Mouse (Mus musculus) limb, embryonic 10.5 days (tissue): Measurements from ENCODE around the gene Olfr508. TPM values are rescaled to one million over a fixed set of nuclear protein-coding genes. Genes with fewer than 3 reads are reported as not detected.
"Not testable (repeated sequence)": the region's sequence is repeated elsewhere in the genome, so short reads cannot be mapped to it uniquely, and the experiment has no call there.

ENCODE experiments used
- DNase-seq: peaks from one replicate; pipeline ENCODE4 v3.0.0-alpha.2; 2017; ENCODE audit warnings: low spot score
- H3K27ac ChIP-seq: fragments of 300-500 bp; sonication (generic); 2 replicates; pipeline ENCODE4 v1.5.1; 2016; ENCODE audit warnings: mild to moderate bottlenecking
- H3K27me3 ChIP-seq: fragments of 300-500 bp; sonication (generic); 2 replicates; pipeline ENCODE4 v1.6.1; 2016; ENCODE audit warnings: low read depth, mild to moderate bottlenecking; ENCODE audit not compliant: poor library complexity, severe bottlenecking
- H3K36me3 ChIP-seq: fragments of 300-500 bp; sonication (generic); 2 replicates; pipeline ENCODE4 v1.6.1; 2016; ENCODE audit warnings: mild to moderate bottlenecking, moderate library complexity
- H3K4me1 ChIP-seq: fragments of 300-500 bp; sonication (generic); 2 replicates; pipeline ENCODE4 v1.6.1; 2016
- H3K4me3 ChIP-seq: fragments of 300-500 bp; sonication (generic); 2 replicates; pipeline ENCODE4 v1.5.1; 2016; ENCODE audit warnings: mild to moderate bottlenecking, moderate library complexity
- H3K9me3 ChIP-seq: fragments of 300-500 bp; sonication (generic); replicated peaks from 2 replicates; pipeline ENCODE4 v1.6.1; 2016; ENCODE audit warnings: mild to moderate bottlenecking
- WGBS: fragments of 180-500 bp; shearing (Covaris S2); methylation state at CpG from one replicate; pipeline ENCODE4 v1.1.7; 2016; 5-methylcytosine and 5-hydroxymethylcytosine counted together
- polyA plus RNA-seq: library from polyadenylated mRNA; unstranded; fragments of >200 nt; fragmentation: Nextera tagmentation; extraction: Ambion mirVana; gene quantifications from 2 replicates; pipeline ENCODE4 v1.2.1, GENCODE M21; 2016

Olfr508 gene
- polyA plus RNA-seq, result not detected in 2 replicates

DNA sequence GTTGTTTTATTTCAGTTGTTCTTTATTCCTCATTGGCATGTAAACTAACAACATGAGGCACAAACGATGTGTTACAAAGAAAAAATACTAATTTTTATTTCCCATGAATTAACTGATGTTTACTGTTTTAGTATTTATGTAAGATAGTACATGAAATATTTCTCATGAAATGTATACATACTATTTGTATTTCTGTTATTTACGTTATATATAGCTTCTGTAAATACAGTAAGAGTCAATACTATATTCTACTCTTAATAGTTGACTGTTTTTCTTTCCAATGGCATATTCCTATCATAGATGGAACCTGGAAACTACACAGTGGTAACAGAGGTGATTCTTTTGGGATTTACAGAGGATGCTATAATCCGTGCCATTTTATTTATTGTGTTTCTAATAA is at the start of gene Olfr508:
Olfr508 (plus strand) TSS at position 301 of the 400 bp plus-strand sequence.
- Histone ChIP-seq H3K27me3 (no peaks in the 10 kb centered on the region), H3K4me3 (no peak within 1 kb of the TSS), H3K27ac (no peak within 1 kb of the TSS), H3K9me3 (no peaks in the 10 kb centered on the region), H3K4me1 (no peaks in the 10 kb centered on the region), H3K36me3 (no peaks in the 10 kb centered on the region)
- DNase-seq, result no peak
- 85% methylated on average over 3 of the region's 3 CpGs for WGBS

DNA sequence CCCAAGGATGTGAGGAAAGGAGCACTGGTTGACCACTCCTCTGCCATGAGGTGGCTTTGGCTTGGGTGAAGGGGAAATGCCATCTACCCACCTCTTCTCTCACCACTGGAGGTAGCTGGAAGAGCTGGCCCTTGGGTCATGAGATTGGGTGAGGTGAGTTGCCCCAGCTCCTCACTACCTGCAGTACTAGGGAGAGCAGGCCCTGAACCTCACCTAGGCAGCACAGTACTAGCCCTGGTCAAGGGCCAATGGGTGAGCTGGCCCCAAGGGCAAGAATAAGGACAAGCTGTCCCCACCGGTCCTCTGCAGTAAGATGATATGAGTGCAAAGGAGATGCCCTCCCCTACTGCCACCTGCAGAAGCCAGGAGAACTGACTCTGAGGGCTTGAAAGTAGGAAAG is 40.0 kb upstream of the Olfr508 start:
- DNase-seq, result no peak
- no peaks in the 10 kb centered on the region for H3K27me3 ChIP-seq
- no peaks in the 10 kb centered on the region for H3K36me3 ChIP-seq
- H3K27ac ChIP-seq, result no peak overlapping the region
- no peaks in the 10 kb centered on the region for H3K4me1 ChIP-seq
- WGBS, result 95% methylated on average over 1 of the region's 1 CpGs
- H3K4me3 ChIP-seq, result no peak overlapping the region
- no peaks in the 10 kb centered on the region for H3K9me3 ChIP-seq

DNA sequence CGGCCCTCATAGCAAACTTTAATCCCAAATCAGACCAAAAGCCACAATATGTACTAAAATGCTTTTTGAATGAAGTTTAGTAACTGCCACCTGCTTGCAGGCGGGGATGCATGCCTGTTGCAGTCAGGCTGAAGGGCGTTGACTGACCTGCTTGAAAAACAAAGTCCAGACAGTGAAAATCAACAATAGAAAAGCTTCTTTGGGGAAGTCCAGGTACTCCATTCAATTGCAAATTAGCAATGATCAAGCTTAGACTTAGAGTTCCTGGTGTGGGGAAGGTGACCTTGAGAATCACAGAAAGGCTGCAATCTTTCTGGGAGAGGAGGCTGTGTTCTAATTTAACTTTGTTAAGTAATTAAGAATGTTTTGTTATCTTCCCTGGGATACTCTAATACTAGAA is 27.9 kb upstream of the Olfr508 start:
- WGBS, result 83% methylated on average over 3 of the region's 3 CpGs
- H3K27ac ChIP-seq, H3K36me3 ChIP-seq, H3K4me3 ChIP-seq, H3K4me1 ChIP-seq, H3K9me3 ChIP-seq, H3K27me3 ChIP-seq, DNase-seq: not testable (repeated sequence)

DNA sequence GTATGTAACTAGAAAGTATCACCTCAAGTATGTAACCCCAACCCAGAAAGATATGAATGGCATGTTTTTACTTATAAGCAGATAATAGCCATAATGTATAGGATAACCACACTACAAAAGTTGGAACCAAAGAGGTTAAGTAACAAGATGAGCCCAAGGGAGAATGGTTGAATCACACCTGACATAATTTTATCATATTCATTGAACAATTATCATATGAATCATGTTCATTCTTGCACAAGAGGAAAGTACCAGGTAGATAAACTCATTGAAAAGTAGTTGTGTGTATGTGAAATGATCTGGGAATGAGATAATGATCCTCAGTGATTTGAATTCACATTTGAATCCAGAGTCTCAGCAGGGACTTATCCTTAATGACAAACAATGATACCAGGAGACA is 19.3 kb upstream of the Olfr508 start, which contains the start of gene Olfr506:
Olfr506 (plus strand) TSS at position 301 of the 400 bp plus-strand sequence.
- Histone ChIP-seq H3K4me3 (no peak within 1 kb of the TSS), H3K36me3 (no peaks in the 10 kb centered on the region), H3K27me3 (no peaks in the 10 kb centered on the region), H3K9me3 (no peaks in the 10 kb centered on the region), H3K27ac (no peak within 1 kb of the TSS), H3K4me1 (no peaks in the 10 kb centered on the region)
- no peak for DNase-seq

DNA sequence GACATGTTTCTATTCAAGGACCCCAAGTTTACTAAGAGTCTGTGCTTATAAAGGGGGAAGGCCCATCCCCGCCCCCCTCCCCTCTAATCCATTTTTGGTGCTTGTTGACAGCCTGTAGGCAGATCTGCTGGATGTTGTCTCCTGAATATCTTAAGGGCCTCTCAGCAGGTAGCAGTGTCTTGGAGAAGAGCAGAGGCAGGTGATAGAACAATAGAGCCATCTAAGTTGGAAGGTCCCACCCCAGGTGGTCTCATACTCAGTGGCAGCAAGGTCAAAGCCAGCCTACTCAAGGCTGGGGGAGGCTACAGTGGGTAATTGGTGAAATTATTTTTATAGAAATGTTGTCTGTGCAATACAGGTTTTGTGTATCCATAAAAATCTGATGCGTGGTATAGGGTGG is 15.7 kb upstream of the Olfr508 start:
- Histone ChIP-seq H3K27ac (no peak overlapping the region), H3K27me3 (no peaks in the 10 kb centered on the region), H3K4me3 (no peak overlapping the region), H3K9me3 (no peaks in the 10 kb centered on the region), H3K36me3 (no peaks in the 10 kb centered on the region), H3K4me1 (no peaks in the 10 kb centered on the region)
- no peak for DNase-seq
- WGBS, result 93% methylated on average over 2 of the region's 2 CpGs

DNA sequence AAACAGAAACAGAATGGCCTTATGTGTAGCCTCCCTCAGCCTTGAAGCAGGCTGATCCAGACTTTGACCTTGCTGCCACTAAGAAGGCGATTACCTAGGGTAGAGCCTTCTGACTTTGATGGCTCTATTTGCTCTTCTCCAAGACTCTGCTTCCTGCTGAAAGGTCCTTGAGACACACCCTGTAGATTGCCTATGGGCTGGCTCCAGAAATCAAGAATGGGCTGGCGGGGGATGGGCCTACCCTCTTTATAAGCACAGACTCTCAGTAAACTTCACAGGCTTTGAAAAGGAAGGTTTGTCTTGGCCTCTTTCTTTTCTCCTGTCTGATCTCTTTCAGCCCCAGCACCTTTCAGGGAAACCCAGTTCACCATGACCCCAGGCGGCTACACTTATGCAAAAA is 13.0 kb upstream of the Olfr508 start:
- not testable (repeated sequence) for H3K36me3 ChIP-seq, H3K27ac ChIP-seq, H3K27me3 ChIP-seq, H3K9me3 ChIP-seq, H3K4me1 ChIP-seq, H3K4me3 ChIP-seq, DNase-seq
- WGBS, result 73% methylated on average over 3 of the region's 3 CpGs

DNA sequence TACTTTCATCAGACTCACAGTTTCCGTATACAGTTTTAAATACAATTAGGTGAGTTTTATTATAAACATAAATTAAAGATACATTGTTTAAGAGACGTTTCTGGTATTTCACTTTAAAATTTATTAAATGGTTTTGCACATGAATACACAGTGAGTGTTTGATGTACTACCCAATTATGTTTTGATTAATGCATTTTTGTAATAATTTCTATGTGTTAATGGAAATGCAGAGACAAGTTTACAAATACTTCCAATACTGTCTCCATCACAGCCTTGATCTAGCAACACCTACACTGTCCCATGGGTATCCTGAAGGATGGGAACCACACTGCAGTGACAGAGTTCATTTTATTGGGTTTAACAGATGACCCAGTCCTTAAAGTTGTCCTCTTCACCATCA is 8.3 kb upstream of the Olfr508 start, which contains the start of gene Olfr507:
Olfr507 (plus strand) TSS at position 301 of the 400 bp plus-strand sequence.
- H3K27me3 ChIP-seq, result no peaks in the 10 kb centered on the region
- no peak for DNase-seq
- no peak within 1 kb of the TSS for H3K4me3 ChIP-seq
- H3K36me3 ChIP-seq, result no peaks in the 10 kb centered on the region
- no peaks in the 10 kb centered on the region for H3K9me3 ChIP-seq
- H3K27ac ChIP-seq, result no peak within 1 kb of the TSS
- WGBS, result 86% methylated on average over 2 of the region's 2 CpGs
- no peaks in the 10 kb centered on the region for H3K4me1 ChIP-seq

DNA sequence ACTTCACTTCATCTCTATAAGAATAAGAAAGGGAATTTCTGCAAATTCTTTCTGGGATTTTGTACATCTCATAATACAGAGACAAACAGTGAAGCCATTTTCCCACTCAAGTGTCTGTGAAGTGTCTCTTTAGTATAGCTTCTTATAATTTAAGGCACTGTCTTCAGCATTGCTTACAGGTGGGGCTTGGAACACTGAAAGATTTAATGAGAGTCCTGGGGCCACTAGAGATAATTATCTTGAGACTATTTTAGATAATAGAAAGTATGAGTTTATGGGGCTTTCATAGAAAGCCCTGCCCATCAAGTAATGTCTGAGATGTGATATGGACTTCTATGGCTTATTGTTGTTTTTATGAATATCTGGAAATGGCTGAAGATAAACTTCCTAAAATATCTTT is 22.0 kb downstream of the Olfr508 start, which contains the start of gene Olfr509:
Olfr509 (minus strand) TSS at position 101 of the 400 bp plus-strand sequence.
- DNase-seq, result no peak
- H3K4me1 ChIP-seq, result no peaks in the 10 kb centered on the region
- H3K9me3 ChIP-seq, result no peaks in the 10 kb centered on the region
- no peaks in the 10 kb centered on the region for H3K36me3 ChIP-seq
- H3K4me3 ChIP-seq, result no peak within 1 kb of the TSS
- no peaks in the 10 kb centered on the region for H3K27me3 ChIP-seq
- H3K27ac ChIP-seq, result no peak within 1 kb of the TSS

DNA sequence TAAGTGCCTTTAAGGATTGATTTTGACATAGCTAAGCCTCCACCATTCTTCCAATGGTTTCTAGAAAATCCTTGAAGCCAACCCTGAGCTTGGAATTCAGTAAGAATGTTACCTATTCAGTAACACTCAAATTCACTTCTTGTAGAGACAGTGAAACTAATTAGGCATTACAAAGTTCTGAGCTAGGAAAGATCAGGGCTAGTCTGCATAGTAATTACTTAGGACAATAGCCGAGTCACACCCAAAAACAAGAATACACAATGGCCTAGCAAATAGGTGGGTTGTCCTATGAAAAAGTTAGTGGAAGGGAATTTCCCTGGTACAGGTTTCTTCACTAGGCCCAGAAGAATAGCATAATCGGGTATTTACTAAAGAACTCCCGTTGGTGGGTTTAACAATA is 32.6 kb downstream of the Olfr508 start:
- WGBS, result 92% methylated on average over 3 of the region's 3 CpGs
- Histone ChIP-seq H3K36me3 (no peaks in the 10 kb centered on the region), H3K27me3 (no peaks in the 10 kb centered on the region), H3K9me3 (no peaks in the 10 kb centered on the region), H3K4me1 (no peaks in the 10 kb centered on the region), H3K4me3 (no peak overlapping the region), H3K27ac (no peak overlapping the region)
- DNase-seq, result no peak

DNA sequence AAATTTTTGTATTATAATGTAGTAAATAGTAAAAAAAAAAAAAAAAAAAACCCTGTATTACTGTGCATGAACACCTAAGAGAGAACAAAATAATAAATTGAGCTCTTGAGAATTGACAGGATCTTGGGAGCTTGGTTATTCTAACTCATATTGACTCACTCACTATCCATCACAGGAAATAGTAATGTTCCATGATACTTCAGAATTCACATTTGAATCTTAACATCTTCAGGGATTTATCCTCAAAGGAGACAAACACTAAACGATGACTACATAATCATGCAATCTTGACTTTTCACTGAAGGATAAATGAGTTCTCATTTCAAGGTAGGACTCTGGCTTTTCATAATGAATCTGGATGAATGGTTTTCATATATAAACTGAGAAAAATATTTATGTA is 36.3 kb downstream of the Olfr508 start, which contains the start of gene Olfr510:
Olfr510 (plus strand) TSS at position 301 of the 400 bp plus-strand sequence.
- Histone ChIP-seq H3K4me3 (no peak within 1 kb of the TSS), H3K27me3 (no peaks in the 10 kb centered on the region), H3K27ac (no peak within 1 kb of the TSS), H3K9me3 (no peaks in the 10 kb centered on the region), H3K36me3 (no peaks in the 10 kb centered on the region), H3K4me1 (no peaks in the 10 kb centered on the region)
- DNase-seq, result no peak
- 95% methylated on average over 1 of the region's 1 CpGs for WGBS

DNA sequence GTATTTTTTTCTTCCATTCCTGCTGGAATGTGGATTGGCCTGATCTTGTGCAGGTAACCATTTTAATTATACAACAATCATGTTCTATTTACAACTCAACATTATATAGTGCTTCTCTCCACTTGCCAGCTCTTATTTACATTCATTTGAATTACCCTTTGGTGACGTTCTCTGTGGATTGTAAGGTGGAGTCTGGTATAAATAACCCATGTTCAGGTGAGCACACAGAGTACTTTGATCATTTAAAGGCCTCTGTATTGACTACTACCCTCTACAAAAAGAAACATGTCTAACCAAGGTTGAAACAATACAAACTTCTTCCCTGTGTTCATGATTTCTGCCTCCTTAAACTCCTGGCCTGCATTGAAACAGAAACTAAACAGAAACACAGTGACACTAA is 41.3 kb downstream of the Olfr508 start:
- Histone ChIP-seq H3K9me3 (no peaks in the 10 kb centered on the region; the same call in 1 of the 2 replicates), H3K36me3 (no peaks in the 10 kb centered on the region), H3K4me3 (no peak overlapping the region), H3K27ac (no peak overlapping the region), H3K4me1 (no peaks in the 10 kb centered on the region), H3K27me3 (no peaks in the 10 kb centered on the region)
- WGBS, result 60% methylated on average over 1 of the region's 1 CpGs
- DNase-seq, result no peak

DNA sequence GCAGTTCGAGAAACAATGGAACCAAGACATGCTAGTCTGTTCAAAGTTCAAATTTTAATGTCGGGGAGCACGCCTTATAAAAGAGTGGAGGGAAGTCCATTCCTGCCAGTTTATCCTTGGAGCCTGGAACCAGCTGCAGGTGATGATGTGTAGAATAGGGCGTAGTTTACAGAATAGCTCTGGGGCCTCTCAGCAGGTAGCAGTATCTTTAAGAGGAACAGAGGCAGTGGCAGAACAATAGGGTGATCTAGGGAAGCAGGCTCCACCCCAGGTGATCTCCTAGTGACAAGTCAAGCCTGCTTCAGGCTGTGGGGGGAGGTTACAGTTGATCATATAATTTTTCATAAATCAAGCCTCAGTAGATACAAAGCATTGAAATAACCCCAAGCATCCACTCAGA is 49.1 kb downstream of the Olfr508 start:
- H3K9me3 ChIP-seq, result no peaks in the 10 kb centered on the region; the same call in 1 of the 2 replicates
- WGBS, result 92% methylated on average over 4 of the region's 4 CpGs
- H3K27me3 ChIP-seq, result no peaks in the 10 kb centered on the region
- no peaks in the 10 kb centered on the region for H3K4me1 ChIP-seq
- no peaks in the 10 kb centered on the region for H3K36me3 ChIP-seq
- no peak overlapping the region for H3K27ac ChIP-seq
- H3K4me3 ChIP-seq, result no peak overlapping the region
- no peak for DNase-seq
